Mouse (Mus musculus) retina, embryonic 14.5 days (tissue): ENCODE results near the gene Dact3.
A peak's percentile ranks its signal among the peaks of the same experiment; 100 is the strongest.

ENCODE experiments used
- DNase-seq: peaks from one replicate; pipeline ENCODE4 v3.0.0-alpha.2; 2015; ENCODE audit warnings: low spot score

Gene Dact3

DNA sequence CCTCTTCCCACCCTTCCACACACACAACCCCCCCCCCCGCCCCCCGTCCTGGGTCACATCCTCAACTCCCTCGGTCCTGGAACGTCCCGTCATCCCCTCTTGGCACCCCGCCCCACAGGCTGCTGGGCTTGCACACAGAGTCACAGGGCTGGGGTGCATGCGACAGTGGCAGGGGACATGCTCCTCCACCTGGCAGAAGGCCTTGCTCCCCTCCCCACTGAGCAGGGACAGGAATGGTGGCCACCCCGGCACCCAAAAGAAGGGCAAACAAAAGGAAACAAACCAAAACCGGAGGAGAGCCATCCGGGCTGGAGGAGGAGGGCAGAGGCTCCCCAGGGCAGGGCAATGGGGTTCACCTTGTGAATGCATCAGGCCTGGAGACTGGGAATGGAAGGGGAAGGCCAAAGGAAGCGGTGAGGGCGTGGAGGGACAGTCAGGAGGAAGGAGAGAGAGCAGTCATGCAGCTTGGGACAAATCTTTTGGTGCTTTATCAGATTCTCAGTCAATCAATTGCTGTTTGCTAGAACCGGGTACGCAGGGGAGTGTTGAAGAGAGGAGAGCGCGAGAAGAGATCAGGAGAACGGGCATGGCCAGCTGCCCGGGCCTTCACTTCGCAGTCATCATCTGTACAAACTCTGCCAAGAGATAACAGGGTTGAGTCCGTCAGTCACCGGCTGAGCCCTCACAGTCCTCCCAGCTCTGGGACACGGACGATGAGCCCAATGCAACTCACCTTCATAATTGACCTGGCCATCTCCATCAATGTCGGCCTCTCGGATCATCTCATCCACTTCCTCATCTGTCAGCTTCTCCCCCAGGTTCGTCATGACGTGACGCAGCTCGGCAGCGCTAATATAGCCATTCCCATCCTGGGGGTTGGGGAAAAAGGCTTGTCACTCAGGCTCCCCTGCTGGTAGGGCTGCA lies 41.5 kb downstream of the Dact3 start:
- DNase-seq, result no peak

DNA sequence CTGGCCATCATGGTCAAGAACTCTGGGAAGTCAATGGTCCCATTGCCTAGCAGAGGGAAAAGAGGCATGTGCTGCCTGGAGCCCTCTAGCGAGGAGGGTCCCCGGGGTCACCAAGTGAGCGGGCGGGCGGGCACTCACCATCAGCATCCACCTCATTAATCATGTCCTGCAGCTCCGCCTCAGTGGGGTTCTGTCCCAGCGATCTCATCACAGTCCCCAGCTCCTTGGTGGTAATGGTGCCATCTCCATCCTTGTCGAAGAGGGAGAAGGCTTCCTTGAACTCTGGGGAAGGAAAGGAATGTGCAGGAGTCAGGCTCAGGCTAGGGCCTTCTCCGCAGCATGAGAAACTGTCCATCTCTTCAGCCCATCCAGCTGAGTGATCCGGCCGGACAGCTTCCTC lies 42.3 kb downstream of the Dact3 start:
- DNase-seq, result no peak

DNA sequence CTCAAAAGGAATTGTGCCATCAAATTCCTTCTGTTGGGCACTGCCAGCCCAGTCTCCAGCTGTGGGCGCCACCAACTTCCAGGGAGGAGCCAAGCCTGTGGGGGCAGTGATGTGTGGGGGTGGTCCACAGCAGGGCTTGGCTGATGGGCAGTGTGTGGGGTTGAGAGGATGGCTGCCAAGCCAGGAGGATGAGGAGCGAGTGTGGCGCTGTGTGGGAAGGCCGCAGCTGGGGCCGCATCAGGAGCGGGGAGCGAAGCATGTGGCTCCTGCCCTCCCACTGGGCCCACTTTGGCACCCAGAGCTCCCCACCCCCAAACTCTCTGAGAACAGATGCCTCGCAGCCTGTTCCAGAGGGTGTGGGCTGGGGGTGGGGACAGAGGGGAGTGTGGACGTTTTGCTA lies 42.9 kb downstream of the Dact3 start:
- no peak for DNase-seq

GRCm38 (mm10) chr7:16918670-16919069 lies 43.6 kb downstream of the Dact3 start:
- no peak for DNase-seq

DNA sequence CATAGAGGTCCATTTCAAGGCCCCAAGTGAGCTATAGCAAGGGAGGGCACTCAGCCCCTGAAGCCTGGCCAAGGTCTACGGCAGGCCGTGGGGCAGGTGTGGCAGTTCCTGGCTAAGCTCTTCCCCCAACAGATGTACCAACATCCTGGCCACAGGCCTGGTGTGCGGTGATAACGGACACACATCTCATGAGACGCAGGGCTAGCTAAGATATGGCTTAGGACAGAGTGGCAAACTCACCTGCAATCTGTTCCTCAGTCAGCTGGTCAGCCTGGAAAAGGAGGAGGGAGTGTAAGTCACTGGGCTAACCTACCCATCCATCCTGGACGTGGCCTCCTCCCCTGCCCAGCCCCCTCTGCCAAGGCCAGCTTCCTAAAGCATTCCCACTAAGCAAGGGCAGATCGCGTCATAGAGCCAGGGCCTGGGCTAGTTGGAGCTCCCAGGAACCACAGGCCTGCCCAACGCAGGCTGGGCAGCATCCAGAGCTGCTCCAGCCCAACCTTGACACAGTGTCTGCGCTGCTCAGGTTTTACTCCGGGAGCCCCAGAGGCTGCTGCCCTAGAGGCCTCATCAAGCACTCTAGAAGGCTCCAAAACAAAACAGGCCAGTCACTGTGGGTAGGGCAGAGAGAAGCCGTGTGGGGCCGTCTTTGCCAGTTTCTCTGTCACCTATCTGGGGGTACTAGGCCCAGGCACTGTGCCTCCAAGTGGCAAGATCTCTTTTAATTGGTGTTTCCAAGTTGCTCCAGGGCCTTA lies 44.5 kb downstream of the Dact3 start:
- DNase-seq, result no peak

DNA sequence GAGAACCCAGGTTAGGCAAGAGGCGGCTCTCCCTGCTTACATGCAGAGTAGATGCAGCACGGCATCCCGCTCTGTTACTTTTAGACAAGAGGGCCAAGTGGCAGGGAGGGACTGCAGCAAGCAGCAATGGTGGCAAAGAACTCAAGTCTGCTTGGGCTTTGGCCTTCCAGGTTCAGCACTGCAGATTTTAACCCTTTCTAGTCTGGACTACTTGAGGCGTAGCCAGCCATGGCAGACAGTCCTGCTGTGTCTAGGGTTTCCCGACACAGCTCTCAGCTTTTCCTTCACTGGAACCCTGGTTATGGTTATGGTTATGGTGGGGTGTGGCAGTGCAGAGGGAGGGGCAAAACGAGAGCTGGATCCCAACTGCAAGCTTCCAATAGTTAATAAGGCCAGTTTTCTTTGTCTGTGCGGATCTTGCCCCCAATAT lies 45.0 kb downstream of the Dact3 start:
- no peak for DNase-seq

DNA sequence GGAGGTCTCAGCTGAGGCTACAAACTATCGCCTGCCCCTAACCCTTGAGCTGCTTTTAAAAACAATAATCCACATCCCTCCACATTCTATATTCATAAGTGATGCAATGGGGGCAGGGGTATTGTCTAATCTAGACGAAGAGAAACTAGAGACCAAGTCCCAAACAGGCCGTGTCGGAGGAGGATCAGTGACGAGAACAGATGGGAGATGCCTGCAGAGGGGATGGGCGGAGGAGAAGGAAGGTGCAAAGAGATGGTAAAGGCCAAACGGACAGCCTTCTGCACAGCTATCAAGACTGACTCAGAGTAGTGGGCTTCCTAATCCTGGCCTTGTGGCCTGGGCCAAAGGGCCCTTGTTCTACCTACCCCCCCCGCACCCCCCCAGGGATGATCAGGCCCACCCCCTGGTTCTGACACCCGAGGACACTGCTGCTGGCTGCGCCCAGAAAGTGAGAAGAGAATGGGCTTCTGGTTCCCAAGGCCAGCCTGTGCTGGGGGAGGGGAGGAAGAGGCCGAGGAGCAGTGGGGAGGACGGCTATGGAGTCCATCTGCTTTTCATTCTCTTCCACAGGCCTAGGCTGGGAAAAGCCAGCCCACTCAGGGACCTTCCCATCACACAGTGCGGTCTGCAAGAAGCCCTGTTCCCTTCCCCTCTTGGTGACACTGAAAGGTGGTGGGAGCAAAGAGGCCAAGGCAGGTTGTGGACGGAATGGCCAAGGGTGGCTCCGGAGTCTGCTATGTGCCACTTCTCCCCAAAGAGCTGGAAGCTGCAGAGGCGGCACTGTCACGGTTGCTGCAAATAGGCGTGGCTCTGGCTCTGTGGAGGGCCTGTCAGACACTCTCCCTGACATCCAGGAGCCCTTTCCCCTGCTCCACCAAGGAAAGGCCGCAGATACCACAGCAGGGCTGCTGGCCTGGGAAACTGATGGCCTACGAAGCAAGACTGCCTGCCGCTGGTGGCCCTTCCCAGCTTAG lies 46.0 kb downstream of the Dact3 start:
- no peak for DNase-seq

GRCm38 (mm10) chr7:16921881-16922335 lies 46.8 kb downstream of the Dact3 start:
- DNase-seq, result no peak

DNA sequence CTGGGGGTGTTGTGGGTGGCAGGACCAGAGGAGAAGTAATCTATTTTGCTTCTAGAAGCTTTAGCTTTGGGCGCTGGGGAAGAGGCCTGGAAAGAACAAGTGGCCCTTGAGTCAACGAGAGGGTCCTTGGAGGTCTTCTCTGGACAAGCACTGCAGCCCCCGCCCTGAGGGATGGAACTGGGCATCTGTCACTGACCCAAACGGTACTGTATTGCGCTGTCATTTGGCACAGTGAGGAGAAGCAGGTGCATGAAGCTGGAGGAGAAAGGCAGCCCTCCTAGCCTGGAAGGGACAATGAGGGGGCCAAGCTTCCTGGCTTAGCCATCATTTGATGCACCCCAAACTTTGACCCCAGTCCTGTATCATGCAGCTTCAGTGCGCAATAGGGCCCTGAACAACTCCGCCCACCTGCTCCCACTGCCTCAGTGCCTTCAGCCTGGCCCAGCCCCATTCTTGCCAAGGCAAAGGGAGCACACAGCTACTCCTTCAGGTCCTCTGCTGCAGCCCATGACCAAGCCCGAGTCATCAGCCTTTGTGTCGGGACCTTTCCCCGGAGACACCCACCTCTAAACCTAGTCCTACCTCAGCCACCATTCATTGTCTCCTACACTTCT lies 47.4 kb downstream of the Dact3 start:
- DNase-seq, result no peak

GRCm38 (mm10) chr7:16923283-16924036 lies 48.3 kb downstream of the Dact3 start:
- DNase-seq, result no peak

DNA sequence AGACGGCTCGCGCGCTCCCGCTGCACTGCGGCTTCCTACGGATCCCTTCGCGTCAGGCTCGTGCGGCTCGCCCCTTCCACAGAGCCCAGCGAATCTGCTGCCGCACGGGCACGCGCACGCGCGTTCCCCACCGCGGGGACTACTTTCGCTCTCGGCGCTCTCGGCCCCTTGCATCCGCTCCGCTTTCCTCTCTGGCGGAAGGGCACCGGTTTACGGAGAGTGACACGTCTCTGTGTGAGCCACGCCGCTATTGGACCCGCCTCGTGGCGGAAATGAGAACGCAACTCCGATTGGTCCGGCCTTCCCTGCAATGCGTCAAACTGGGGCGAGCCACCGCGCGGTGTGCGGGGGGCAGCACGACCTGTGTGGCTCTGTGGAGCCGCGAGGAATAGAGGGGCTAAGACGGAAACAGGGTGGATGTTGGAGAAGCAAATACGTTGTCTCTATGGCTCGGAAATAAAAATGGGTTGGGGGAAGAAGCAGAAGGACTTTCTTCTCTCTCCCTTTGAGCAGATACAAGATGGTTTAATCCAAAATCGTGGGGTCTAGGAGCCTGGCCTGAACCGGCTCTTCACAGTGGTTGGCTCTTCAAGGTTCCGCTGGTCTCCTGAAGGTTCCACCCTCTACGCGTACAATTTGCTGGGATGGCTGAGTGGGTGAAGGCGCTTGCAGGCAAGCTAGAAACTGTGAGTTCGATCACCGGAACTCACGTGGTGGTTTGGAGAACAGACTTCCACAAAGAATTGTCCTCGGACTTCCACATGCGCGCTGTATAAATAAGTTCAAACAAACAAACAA lies 49.1 kb downstream of the Dact3 start, which contains the start of gene Calm3:
Gene Calm3 (minus strand): TSS at position 78 of the 798 bp plus-strand sequence.
- peak; percentile 100 for DNase-seq

GRCm38 (mm10) chr7:16928341-16928740 lies 53.2 kb downstream of the Dact3 start:
- no peak for DNase-seq

DNA sequence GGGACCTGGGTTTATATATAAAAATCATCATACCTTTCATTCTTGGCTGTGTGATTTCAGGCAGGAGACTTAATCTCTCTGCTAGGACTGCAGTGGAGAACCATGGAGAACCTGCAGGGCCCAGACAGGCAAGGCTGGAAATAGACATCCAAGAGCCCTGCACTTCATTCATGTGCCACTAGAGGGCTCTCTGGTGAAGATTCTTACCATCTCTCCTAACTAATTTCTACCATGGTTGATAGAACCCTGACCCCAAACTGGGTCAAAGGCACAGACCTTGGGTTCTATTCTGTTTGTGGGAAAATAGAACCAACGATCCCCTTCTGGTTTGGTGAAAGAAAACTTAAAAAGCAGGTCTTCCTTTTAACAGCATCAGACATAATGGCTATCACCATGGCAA lies 55.7 kb downstream of the Dact3 start:
- peak; percentile 92 for DNase-seq

DNA sequence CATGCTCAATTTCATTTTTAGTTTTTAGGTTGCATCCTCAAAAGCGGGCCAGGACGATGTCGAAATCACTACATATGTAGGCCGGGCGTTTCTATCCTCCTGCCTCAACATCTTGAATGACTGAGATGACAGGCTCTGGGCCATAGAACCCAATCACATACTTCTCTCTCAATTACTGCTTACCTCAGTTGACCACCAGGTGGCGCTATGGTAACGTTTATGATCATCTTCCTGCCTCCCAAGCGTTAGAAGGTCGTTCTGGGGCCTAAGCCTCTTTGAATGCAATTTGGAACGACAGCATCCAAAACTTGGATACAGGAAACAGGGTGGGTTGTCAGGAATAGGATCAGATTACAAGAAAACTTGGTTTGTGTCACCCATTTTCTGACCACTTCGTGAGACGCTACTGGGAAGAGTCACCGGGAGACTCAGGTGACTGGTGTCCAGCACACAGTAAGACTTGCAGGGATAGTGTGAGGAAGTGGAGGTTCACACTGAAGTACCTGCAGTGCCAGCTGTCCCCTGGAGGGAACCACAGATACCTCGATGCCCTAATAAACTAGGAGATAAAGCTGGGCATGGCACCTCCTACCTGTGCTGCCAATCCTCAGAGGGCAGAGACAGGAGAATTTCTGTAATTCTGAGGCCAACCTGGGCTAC lies 57.0 kb downstream of the Dact3 start:
- peak; percentile 98 for DNase-seq

DNA sequence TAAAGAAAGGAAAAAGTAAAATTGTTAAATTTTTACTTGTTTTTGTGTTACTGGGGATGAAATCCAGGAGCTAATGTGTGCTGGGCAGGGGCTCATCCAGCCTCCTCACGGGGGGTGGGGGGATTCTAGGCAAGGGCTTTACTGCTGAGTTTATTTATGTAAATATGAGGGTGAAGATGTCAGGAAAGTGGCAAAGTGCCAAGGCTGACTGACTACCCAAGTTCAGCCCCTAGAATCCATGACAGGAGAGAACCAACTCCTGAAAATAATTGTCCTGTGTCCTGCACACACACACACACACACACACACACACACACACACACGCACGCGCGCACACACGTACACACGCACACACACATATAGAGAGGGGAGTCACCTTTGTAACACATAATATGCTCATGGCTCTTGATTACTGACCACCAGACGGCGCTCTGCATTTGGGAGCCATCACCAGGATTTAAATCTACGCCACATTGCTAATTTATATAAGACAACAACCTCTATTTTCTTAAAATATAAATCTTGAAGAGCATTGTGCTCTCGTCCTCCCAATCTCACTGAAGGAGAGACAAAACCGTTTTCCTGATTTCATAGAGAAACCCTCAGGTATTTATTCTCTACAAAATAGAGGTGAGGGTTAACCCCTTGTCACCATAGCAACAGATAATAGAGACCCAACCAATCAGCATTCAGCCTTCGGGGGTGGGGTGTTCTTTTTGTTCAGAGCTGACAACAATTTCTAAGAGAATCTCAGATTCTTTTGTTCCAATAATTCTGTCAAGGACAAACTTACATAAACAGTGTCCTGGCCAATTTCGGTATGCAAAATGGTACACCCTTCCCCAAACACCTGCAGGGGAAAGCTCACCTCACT lies 57.8 kb downstream of the Dact3 start:
- DNase-seq, result peak; percentile 77
